Mouse (Mus musculus): ENCODE measurements around the gene Ptpn20.

Gene Ptpn20

GRCm38 (mm10) chr14:33588951-33589350, at the start of gene Ptpn20:
TSS of gene Ptpn20 (plus strand) at chr14:33589207.
- Histone ChIP-seq H3K27me3 (ENCODE audit: insufficient read depth, low read length) (peaks cover 6% of the 10 kb centered on the region), H3K4me1 (replicated peaks; ENCODE audit: low read depth, low read length) (peaks cover 6% of the 10 kb centered on the region), H3K36me3 (ENCODE audit: insufficient read depth, low read length) (no peaks in the 10 kb centered on the region), H3K4me3 (replicated peaks; ENCODE audit: low read length) (peak within 1 kb of the TSS; percentile 57), H3K9me3 (ENCODE audit: low read length) (no peaks in the 10 kb centered on the region)
- no peak for TF ChIP-seq POU5F1 (IDR thresholded peaks at IDR 0.05; ENCODE audit: borderline replicate concordance, low read length)
- peak; percentile 85 for TF ChIP-seq CTCF (conservative IDR thresholded peaks at IDR 0.05; ENCODE audit: low read length)

GRCm38 (mm10) chr14:33539559-33540167, 49.3 kb upstream of the Ptpn20 start:
- Histone ChIP-seq H3K27me3 (ENCODE audit: insufficient read depth, low read length) (no peaks in the 10 kb centered on the region), H3K4me1 (replicated peaks; ENCODE audit: low read depth, low read length) (no peaks in the 10 kb centered on the region), H3K4me3 (replicated peaks; ENCODE audit: low read length) (no peak overlapping the region), H3K36me3 (ENCODE audit: insufficient read depth, low read length) (no peaks in the 10 kb centered on the region), H3K9me3 (ENCODE audit: low read length) (no peaks in the 10 kb centered on the region)
- no peak for TF ChIP-seq NANOG (IDR thresholded peaks at IDR 0.05; ENCODE audit: borderline replicate concordance, low read length)
- TF ChIP-seq POU5F1 (IDR thresholded peaks at IDR 0.05; ENCODE audit: borderline replicate concordance, low read length): no peak
- no peak for TF ChIP-seq CTCF (conservative IDR thresholded peaks at IDR 0.05; ENCODE audit: low read length)

- no peaks in the 10 kb centered on the region for H3K4me1 ChIP-seq (replicated peaks; ENCODE audit: low read depth, low read length)
- H3K4me3 ChIP-seq (replicated peaks; ENCODE audit: low read length): no peak overlapping the region
- H3K9me3 ChIP-seq (ENCODE audit: low read length): no peaks in the 10 kb centered on the region
- no peaks in the 10 kb centered on the region for H3K27me3 ChIP-seq (ENCODE audit: insufficient read depth, low read length)
- no peaks in the 10 kb centered on the region for H3K36me3 ChIP-seq (ENCODE audit: insufficient read depth, low read length)
- TF ChIP-seq POU5F1 (IDR thresholded peaks at IDR 0.05; ENCODE audit: borderline replicate concordance, low read length) (no peak), CTCF (conservative IDR thresholded peaks at IDR 0.05; ENCODE audit: low read length) (no peak), NANOG (IDR thresholded peaks at IDR 0.05; ENCODE audit: borderline replicate concordance, low read length) (no peak)
Observed at GRCm38 (mm10) chr14:33545565-33546143, 43.4 kb upstream of the Ptpn20 start.

- TF ChIP-seq CTCF (conservative IDR thresholded peaks at IDR 0.05; ENCODE audit: low read length): no peak
- TF ChIP-seq POU5F1 (IDR thresholded peaks at IDR 0.05; ENCODE audit: borderline replicate concordance, low read length): no peak
- no peak for TF ChIP-seq NANOG (IDR thresholded peaks at IDR 0.05; ENCODE audit: borderline replicate concordance, low read length)
Observed at GRCm38 (mm10) chr14:33548650-33549049, 40.4 kb upstream of the Ptpn20 start.

GRCm38 (mm10) chr14:33549856-33550255, 39.2 kb upstream of the Ptpn20 start:
- no peak overlapping the region for H3K4me3 ChIP-seq (replicated peaks; ENCODE audit: low read length)
- H3K4me1 ChIP-seq (replicated peaks; ENCODE audit: low read depth, low read length): no peaks in the 10 kb centered on the region
- H3K27me3 ChIP-seq (ENCODE audit: insufficient read depth, low read length): no peaks in the 10 kb centered on the region
- TF ChIP-seq CTCF (conservative IDR thresholded peaks at IDR 0.05; ENCODE audit: low read length) (no peak), NANOG (IDR thresholded peaks at IDR 0.05; ENCODE audit: borderline replicate concordance, low read length) (no peak), POU5F1 (IDR thresholded peaks at IDR 0.05; ENCODE audit: borderline replicate concordance, low read length) (no peak)
- H3K36me3 ChIP-seq (ENCODE audit: insufficient read depth, low read length): no peaks in the 10 kb centered on the region
- no peaks in the 10 kb centered on the region for H3K9me3 ChIP-seq (ENCODE audit: low read length)

More at GRCm38 (mm10) chr14:33548650-33549049, 40.4 kb upstream of the Ptpn20 start:
- H3K4me1 ChIP-seq (replicated peaks; ENCODE audit: low read depth, low read length): no peaks in the 10 kb centered on the region
- no peaks in the 10 kb centered on the region for H3K36me3 ChIP-seq (ENCODE audit: insufficient read depth, low read length)
- H3K27me3 ChIP-seq (ENCODE audit: insufficient read depth, low read length): no peaks in the 10 kb centered on the region
- no peak overlapping the region for H3K4me3 ChIP-seq (replicated peaks; ENCODE audit: low read length)
- no peaks in the 10 kb centered on the region for H3K9me3 ChIP-seq (ENCODE audit: low read length)

GRCm38 (mm10) chr14:33570737-33571136, 18.3 kb upstream of the Ptpn20 start:
- H3K36me3 ChIP-seq (ENCODE audit: insufficient read depth, low read length): no peaks in the 10 kb centered on the region
- no peaks in the 10 kb centered on the region for H3K27me3 ChIP-seq (ENCODE audit: insufficient read depth, low read length)
- peaks cover 13% of the 10 kb centered on the region; the same call in 1 of the 2 replicates for H3K9me3 ChIP-seq (ENCODE audit: low read length)
- H3K4me1 ChIP-seq (replicated peaks; ENCODE audit: low read depth, low read length): no peaks in the 10 kb centered on the region
- TF ChIP-seq POU5F1 (IDR thresholded peaks at IDR 0.05; ENCODE audit: borderline replicate concordance, low read length) (no peak), CTCF (conservative IDR thresholded peaks at IDR 0.05; ENCODE audit: low read length) (no peak), NANOG (IDR thresholded peaks at IDR 0.05; ENCODE audit: borderline replicate concordance, low read length) (no peak)
- no peak overlapping the region for H3K4me3 ChIP-seq (replicated peaks; ENCODE audit: low read length)

- no peak overlapping the region for H3K4me3 ChIP-seq (replicated peaks; ENCODE audit: low read length)
- no peaks in the 10 kb centered on the region for H3K4me1 ChIP-seq (replicated peaks; ENCODE audit: low read depth, low read length)
- no peaks in the 10 kb centered on the region for H3K36me3 ChIP-seq (ENCODE audit: insufficient read depth, low read length)
- no peak for TF ChIP-seq NANOG (IDR thresholded peaks at IDR 0.05; ENCODE audit: borderline replicate concordance, low read length)
- H3K27me3 ChIP-seq (ENCODE audit: insufficient read depth, low read length): no peaks in the 10 kb centered on the region
- H3K9me3 ChIP-seq (ENCODE audit: low read length): peaks cover 13% of the 10 kb centered on the region; the same call in 1 of the 2 replicates
Observed at GRCm38 (mm10) chr14:33573643-33574042, 15.4 kb upstream of the Ptpn20 start.

- Histone ChIP-seq H3K4me3 (replicated peaks; ENCODE audit: low read length) (no peak overlapping the region), H3K9me3 (ENCODE audit: low read length) (peaks cover 6% of the 10 kb centered on the region; the same call in 1 of the 2 replicates), H3K36me3 (ENCODE audit: insufficient read depth, low read length) (no peaks in the 10 kb centered on the region), H3K4me1 (replicated peaks; ENCODE audit: low read depth, low read length) (no peaks in the 10 kb centered on the region), H3K27me3 (ENCODE audit: insufficient read depth, low read length) (no peaks in the 10 kb centered on the region)
- TF ChIP-seq CTCF (conservative IDR thresholded peaks at IDR 0.05; ENCODE audit: low read length) (peak; percentile 19; the same call in 1 of the 2 replicates), POU5F1 (IDR thresholded peaks at IDR 0.05; ENCODE audit: borderline replicate concordance, low read length) (no peak)
Observed at GRCm38 (mm10) chr14:33579771-33580484, 9.1 kb upstream of the Ptpn20 start.
